Mouse (Mus musculus) testis, adult 2 months (tissue): ENCODE measurements around the gene Egln2. TPM values are rescaled to one million over a fixed set of nuclear protein-coding genes. Genes with fewer than 3 reads are reported as not detected.

Source experiments
- H3K27ac ChIP-seq: fragments of 200-500 bp; 2 replicates; pipeline ENCODE4 v1.5.1; 2012; ENCODE audit warnings: low read depth, low read length; ENCODE audit not compliant: control insufficient read depth, insufficient read depth
- H3K27me3 ChIP-seq: fragments of 200-500 bp; 2 replicates; pipeline ENCODE4 v1.6.1; 2012; ENCODE audit warnings: mild to moderate bottlenecking, low read length, moderate library complexity; ENCODE audit not compliant: control insufficient read depth, insufficient read depth
- H3K36me3 ChIP-seq: fragments of 200-500 bp; 2 replicates; pipeline ENCODE4 v1.6.1; 2012; ENCODE audit warnings: mild to moderate bottlenecking, low read length; ENCODE audit not compliant: control insufficient read depth, insufficient read depth
- H3K4me1 ChIP-seq: fragments of 200-500 bp; 2 replicates; pipeline ENCODE4 v1.6.1; 2012; ENCODE audit warnings: low read length; ENCODE audit not compliant: control insufficient read depth, insufficient read depth
- H3K4me3 ChIP-seq: fragments of 200-500 bp; 2 replicates; pipeline ENCODE4 v1.5.1; 2012; ENCODE audit warnings: low read depth, mild to moderate bottlenecking, low read length, moderate library complexity, mixed read lengths; ENCODE audit not compliant: control insufficient read depth
- CTCF ChIP-seq: fragments of 200-500 bp; IDR thresholded peaks from 2 replicates; pipeline ENCODE4 v1.5.1; 2012; ENCODE audit warnings: low read depth, mild to moderate bottlenecking, inconsistent platforms, low read length, moderate library complexity; ENCODE audit not compliant: control insufficient read depth, insufficient read depth, insufficient replicate concordance
- POLR2A ChIP-seq: fragments of 200-500 bp; IDR thresholded peaks from 2 replicates; pipeline ENCODE4 v1.6.1; 2012; ENCODE audit warnings: low read depth, mild to moderate bottlenecking, inconsistent platforms, low read length, moderate library complexity; ENCODE audit not compliant: control insufficient read depth
- polyA plus RNA-seq: library from polyadenylated mRNA; depleted of rRNA; stranded (reverse); fragments of >200 nt; gene quantifications from 2 replicates; pipeline ENCODE4 v1.2.3, GENCODE M21; 2012; rRNA removed

The Egln2 gene
- polyA plus RNA-seq, 1 experiment: 622 TPM

- TF ChIP-seq POLR2A: no peak
- TF ChIP-seq CTCF: no peak
- H3K36me3 ChIP-seq: no peaks in the 10 kb centered on the region
- H3K4me1 ChIP-seq: no peaks in the 10 kb centered on the region
- no peaks in the 10 kb centered on the region for H3K27me3 ChIP-seq
- no peak overlapping the region for H3K4me3 ChIP-seq
- H3K27ac ChIP-seq: no peak overlapping the region
Observed at GRCm38 (mm10) chr7:27118033-27118511, 48.5 kb downstream of the Egln2 start.

- Histone ChIP-seq H3K4me3 (no peak overlapping the region), H3K4me1 (no peaks in the 10 kb centered on the region), H3K27ac (no peak overlapping the region), H3K27me3 (no peaks in the 10 kb centered on the region), H3K36me3 (no peaks in the 10 kb centered on the region)
- TF ChIP-seq CTCF (no peak), POLR2A (no peak)
Observed at GRCm38 (mm10) chr7:27111987-27112386, 54.6 kb downstream of the Egln2 start.

GRCm38 (mm10) chr7:27111038-27111437 is 55.6 kb downstream of the Egln2 start:
- Histone ChIP-seq H3K4me1 (no peaks in the 10 kb centered on the region), H3K36me3 (no peaks in the 10 kb centered on the region), H3K4me3 (no peak overlapping the region), H3K27ac (no peak overlapping the region), H3K27me3 (no peaks in the 10 kb centered on the region)
- no peak for TF ChIP-seq CTCF
- TF ChIP-seq POLR2A: no peak

GRCm38 (mm10) chr7:27110327-27110726 is 56.3 kb downstream of the Egln2 start:
- no peaks in the 10 kb centered on the region for H3K36me3 ChIP-seq
- no peak overlapping the region for H3K27ac ChIP-seq
- TF ChIP-seq CTCF (no peak), POLR2A (no peak)
- H3K4me1 ChIP-seq: no peaks in the 10 kb centered on the region
- no peaks in the 10 kb centered on the region for H3K27me3 ChIP-seq
- no peak overlapping the region for H3K4me3 ChIP-seq

Other genes starting within 250 kb of the Egln2 start
- gene Cyp2a22, start 227.4 kb downstream of the Egln2 start, polyA plus RNA-seq: not detected in 2 replicates
- gene Cyp2a12, start 137.7 kb downstream of the Egln2 start, polyA plus RNA-seq: 2.9 TPM in 2 replicates
- gene Cyp2f2, start 46.9 kb downstream of the Egln2 start, polyA plus RNA-seq: 1.2 and 2.0 TPM in 2 replicates
- gene Cyp2t4, start 13.1 kb downstream of the Egln2 start, polyA plus RNA-seq: 0.06 TPM in 1 of 2 replicates, not detected in the other
- 64.5 and 65.1 TPM in 2 replicates for gene Rab4b, start 12.1 kb upstream of the Egln2 start, polyA plus RNA-seq
- gene Gm21983, start 14.3 kb upstream of the Egln2 start, polyA plus RNA-seq: not detected in 2 replicates
- gene Mia, start 14.4 kb upstream of the Egln2 start, polyA plus RNA-seq: 6.9 and 7.8 TPM in 2 replicates
- gene BC024978, start 29.0 kb upstream of the Egln2 start, polyA plus RNA-seq: 44.3 TPM in 2 replicates
- 128 and 134 TPM in 2 replicates for gene Snrpa, start 29.5 kb upstream of the Egln2 start, polyA plus RNA-seq
- 4.1 and 5.2 TPM in 2 replicates for gene Itpkc, start 61.9 kb upstream of the Egln2 start, polyA plus RNA-seq
- 32.7 and 33.7 TPM in 2 replicates for gene Coq8b, start 66.2 kb upstream of the Egln2 start, polyA plus RNA-seq
- 5.9 and 7.8 TPM in 2 replicates for gene Numbl, start 91.6 kb upstream of the Egln2 start, polyA plus RNA-seq
- gene Ltbp4, start 170.9 kb upstream of the Egln2 start, polyA plus RNA-seq: 23.9 and 26.1 TPM in 2 replicates
- gene Shkbp1, start 189.2 kb upstream of the Egln2 start, polyA plus RNA-seq: 18.3 and 22.4 TPM in 2 replicates
- gene Gm20479, start 190.6 kb upstream of the Egln2 start, polyA plus RNA-seq: 0.35 and 0.89 TPM in 2 replicates